Mouse (Mus musculus): Measurements from ENCODE around the gene Vav2.

The Vav2 gene

GRCm38 (mm10) chr2:27441767-27442707, 15.2 kb upstream of the Vav2 start, which contains the start of gene Brd3os:
Gene Brd3os, plus strand, starts transcription at chr2:27442324.
- peak; percentile 89 for DNase-seq (ENCODE audit: low read depth, low spot score)

GRCm38 (mm10) chr2:27438281-27438680, 11.4 kb upstream of the Vav2 start:
- peak; percentile 84 for DNase-seq (ENCODE audit: low read depth, low spot score)

GRCm38 (mm10) chr2:27437876-27438275, 11.0 kb upstream of the Vav2 start:
- DNase-seq (ENCODE audit: low read depth, low spot score) = no peak

DNA sequence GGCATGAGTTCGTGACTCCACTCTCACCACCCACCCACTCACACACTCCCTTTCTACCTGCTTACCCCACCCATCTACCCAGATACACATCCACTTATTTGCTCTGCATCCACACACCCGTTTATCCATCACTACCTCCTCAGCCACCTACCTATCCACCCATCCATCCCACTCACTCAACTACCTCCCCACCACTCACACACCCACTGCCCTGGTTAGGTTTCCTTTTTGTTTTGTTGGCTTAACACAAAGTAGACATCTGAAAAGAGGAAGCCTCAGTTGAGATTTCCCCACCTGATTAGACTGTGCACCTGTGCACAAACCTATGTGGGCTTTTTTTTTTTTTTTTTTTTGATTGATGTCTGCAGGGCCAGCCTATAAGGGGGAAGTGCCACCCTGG, 5.8 kb upstream of the Vav2 start:
- peak; percentile 84 for DNase-seq (ENCODE audit: low read depth, low spot score)

- DNase-seq (ENCODE audit: low read depth, low spot score) = no peak
Observed at GRCm38 (mm10) chr2:27430621-27431020, 3.8 kb upstream of the Vav2 start.

DNA sequence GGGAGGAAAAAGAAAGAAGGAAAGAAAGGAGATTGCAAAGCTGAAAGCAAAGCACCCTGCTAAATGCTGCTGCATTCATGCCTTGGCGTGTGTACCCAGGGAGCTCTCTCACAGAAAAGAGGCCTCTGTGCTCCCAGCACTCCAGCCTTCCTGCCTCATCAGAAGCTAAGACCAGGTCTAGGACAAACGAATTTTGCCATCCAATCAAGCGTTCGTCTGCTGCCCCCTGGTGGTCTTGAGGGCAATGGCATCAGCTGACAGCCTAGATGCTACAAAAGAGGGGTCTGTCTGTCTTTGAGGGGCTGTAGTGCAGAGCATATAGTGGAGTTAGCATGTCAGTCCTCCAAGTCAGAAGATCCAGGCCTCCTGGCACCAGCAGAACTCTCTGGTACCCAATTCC, 1.2 kb upstream of the Vav2 start:
- DNase-seq (ENCODE audit: low read depth, low spot score) = peak; percentile 85

DNA sequence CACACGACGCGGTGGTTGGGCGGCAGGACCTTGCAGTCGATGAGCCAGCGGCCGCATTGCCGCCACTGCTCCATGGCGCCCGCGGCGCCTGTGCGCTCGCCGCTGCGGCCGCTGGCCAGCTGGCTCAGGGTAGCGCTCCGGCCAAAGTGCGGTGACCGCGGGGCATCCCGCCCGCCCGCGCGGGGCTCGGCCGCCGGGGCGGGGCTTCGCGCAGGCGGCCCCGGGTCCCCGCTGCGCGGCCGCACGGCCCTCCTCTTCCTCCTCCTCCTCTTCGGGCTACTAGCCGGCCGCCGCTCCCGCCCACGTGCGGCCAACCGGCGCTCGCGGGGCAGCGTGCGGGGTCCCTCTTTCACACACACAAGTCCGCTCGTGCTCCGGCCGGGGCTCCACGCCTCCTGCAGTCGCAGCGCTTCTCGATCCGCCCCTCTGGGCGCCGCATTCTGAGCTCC, 403 bp downstream of the Vav2 start:
- no peak for DNase-seq (ENCODE audit: low read depth, low spot score)

- peak; percentile 66 for DNase-seq (ENCODE audit: low read depth, low spot score)
Observed at GRCm38 (mm10) chr2:27425751-27426405, 955 bp downstream of the Vav2 start.

DNA sequence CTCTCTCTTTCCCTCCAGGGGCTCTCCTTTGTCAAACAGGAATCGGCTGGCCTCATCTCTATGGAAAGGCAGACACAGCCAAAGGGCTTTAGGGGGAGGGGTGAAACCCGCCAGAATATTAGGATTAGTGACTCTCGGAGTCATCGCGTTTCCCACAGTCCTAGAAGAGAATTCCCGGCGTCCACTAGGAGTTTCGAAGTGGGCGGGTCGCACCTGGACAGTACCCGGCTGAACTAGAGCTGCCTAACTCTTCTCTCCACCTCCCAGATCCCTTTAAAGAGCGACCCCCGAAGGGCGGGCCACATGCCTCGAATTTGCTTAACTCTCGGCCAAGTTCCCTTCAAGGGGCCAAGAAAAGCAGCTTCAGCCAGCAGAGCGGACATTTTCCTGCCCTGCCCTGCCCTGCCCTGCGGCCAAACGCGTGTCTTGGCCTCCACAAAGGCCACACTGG, 1.6 kb downstream of the Vav2 start:
- DNase-seq (ENCODE audit: low read depth, low spot score) = no peak

DNA sequence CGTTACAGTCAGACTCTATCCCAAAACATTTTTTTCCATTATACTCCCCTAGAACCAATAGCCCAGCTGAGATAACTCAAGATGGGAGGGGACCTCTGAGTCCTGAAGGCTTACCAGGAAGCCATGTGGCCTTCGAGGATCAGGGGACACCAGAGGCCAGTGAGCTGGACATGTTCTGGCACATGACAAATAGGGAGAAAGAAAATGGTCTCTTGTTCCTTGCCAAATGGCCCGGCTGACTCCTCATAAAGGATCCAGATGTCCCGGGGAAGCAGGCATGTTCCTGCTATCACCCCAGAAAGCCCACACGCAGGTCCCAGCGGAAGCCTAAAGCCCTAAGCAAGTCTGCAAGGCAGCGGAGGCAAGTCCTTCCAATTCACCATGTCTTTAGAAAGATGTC, 3.2 kb downstream of the Vav2 start:
- no peak for DNase-seq (ENCODE audit: low read depth, low spot score)

DNA sequence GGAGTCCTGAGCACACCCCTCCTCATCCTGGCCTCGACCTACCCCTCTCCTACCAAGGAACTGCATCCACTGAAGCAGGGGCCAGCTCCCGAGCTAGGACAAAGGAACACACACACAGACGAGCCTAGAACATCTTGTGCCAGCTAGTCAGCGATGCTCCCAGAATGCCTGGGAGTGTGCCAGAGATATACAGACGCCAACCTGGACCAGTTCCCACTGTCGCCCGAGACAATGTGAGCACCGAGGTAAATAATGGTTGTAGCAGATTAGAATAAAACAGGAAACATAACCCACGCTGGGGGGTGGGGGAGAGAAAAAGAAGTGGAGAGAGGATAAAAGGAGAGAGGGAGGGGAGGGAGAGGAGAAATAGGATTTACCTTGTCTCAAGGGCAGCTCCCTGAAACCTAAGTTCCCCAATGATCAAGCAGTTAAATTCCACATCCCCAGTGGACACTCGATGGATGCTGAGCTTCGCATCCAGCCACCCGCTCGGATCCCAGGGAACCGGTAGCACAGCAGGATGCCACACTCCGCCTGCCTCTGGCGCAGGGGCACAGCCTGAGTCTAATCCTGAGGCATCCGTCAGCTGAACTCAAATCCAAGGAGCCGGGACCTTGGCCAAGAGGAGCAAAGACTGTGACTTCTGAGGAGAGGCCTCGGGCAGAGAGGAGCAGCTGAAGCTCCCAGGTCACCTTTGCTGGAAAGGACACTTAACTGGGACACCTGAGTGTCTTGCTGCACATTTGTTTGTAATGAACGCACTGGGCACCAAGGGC, 5.4 kb downstream of the Vav2 start:
- DNase-seq (ENCODE audit: low read depth, low spot score) = no peak

- DNase-seq (ENCODE audit: low read depth, low spot score) = no peak
Observed at GRCm38 (mm10) chr2:27418577-27419070, 8.2 kb downstream of the Vav2 start.

DNA sequence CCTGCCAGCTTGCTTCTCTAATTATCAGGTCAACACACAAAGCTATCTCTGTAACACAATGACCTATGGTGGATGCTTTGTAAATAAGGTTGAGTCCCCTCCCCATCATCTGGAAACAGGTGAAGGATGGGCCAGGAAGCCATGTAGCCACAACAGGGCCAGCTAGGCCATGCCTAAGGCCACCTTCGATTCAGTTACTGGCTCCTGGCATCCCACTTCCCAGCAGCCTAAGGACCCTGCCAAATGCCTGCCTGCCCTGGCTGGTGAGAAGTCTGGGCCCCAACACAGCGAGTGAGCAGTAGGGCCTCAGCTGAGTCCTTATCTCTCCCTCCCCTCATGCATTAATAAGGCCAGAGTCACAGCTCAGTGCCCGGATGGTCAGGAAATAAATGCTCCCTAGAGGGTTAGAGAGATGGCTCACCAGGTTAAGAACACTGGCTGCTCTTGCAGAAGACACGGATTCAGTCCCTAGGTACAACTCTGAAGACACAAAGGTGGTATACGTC, 9.1 kb downstream of the Vav2 start:
- DNase-seq (ENCODE audit: low read depth, low spot score) = no peak

DNA sequence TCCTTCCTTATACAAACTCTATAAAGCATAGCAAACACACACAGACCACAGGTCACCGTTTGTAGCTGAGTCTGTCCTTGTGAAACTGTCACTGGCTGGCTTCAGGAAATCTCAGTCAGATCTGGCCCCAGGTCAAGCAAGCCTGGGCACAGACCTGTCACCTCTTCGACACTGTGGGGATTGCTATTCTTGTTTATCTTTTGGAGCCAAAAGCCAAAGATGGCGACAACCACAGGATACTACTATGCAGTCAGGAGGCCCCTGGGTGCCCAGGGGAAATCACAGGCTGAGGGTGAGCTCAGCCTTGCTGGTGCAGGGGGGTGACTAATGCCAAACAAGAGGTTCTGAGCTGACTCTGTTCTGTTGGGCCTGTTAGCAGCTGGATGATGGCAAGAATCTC, 10.4 kb downstream of the Vav2 start:
- DNase-seq (ENCODE audit: low read depth, low spot score) = no peak

GRCm38 (mm10) chr2:27415060-27415783, 11.6 kb downstream of the Vav2 start:
- peak; percentile 50 for DNase-seq (ENCODE audit: low read depth, low spot score)

DNA sequence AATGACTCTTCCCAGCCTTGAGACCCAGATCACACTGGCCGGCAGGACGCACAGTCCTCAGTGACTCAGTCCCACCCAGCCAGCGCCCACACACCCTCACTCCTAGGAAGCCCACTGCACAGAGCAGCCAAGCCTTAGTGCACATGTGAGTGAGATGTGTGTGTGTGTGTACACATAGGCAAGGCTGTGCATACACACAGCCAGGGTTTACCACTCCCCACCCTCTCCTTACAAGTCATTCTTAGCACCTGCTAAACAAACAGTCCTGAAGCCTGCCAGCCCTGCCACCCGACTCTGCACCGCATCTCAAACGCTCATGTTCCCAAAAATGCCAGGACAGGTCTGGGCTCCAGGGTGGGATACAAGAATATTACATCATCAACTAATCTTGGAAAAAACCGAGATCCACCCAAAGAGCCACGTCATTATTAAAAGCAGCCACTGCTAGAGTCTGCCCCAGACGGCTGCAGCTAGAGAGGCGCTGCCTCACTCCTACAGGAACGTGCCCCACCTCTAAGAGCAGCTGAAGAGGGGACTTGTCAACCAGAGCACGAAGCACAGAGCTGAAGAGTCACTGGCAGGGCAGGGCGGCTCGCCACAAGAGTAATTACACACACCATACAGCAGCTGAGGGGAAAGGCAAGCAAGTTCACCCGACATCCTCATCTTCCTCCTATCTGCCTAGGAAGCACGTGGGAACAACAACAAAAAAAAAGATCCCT, 12.7 kb downstream of the Vav2 start:
- peak; percentile 46 for DNase-seq (ENCODE audit: low read depth, low spot score)

- no peak for DNase-seq (ENCODE audit: low read depth, low spot score)
Observed at GRCm38 (mm10) chr2:27413582-27413935, 13.3 kb downstream of the Vav2 start.

- DNase-seq (ENCODE audit: low read depth, low spot score) = no peak
Observed at GRCm38 (mm10) chr2:27412245-27412800, 14.5 kb downstream of the Vav2 start.

DNA sequence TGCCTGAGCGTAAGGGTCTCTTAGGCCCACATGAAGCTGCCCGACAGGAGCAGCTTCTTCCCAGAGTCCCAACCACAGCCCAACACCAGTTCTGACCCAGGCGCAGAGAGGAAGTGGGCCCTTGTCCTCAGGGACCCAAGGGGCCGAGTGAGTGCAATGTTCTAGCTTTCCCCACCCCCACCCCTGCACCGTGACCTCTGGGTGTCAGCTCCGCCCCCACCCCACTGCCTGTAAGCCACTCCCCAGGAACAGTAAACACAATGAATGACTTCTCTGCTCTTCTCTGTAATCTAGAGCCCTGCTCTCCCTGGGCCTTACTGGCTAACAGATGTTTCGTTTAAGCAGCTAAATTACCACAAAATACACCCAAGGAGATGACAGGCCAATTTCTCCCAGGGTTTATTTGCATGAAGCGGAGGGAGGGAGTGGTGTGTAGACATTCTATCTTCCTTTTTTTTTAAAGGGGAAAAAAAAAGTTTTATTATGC, 15.1 kb downstream of the Vav2 start:
- DNase-seq (ENCODE audit: low read depth, low spot score) = peak; percentile 90

Data from A20 (cell line).